Mouse (Mus musculus) G1E (cell line): ENCODE results near the gene Sorl1.

Source experiments
- CTCF ChIP-seq: IDR thresholded peaks from 2 replicates; pipeline ENCODE4 v1.5.1; 2012; ENCODE audit warnings: low read depth, low read length, inconsistent platforms, mixed read lengths
- GATA1 ChIP-seq: IDR thresholded peaks from 2 replicates; pipeline ENCODE4 v1.6.1; 2012; ENCODE audit warnings: borderline replicate concordance, low read length, inconsistent platforms, mixed read lengths
- GATA2 ChIP-seq: IDR thresholded peaks from 2 replicates; pipeline ENCODE4 v1.6.1; 2012; ENCODE audit warnings: low read depth, low read length, inconsistent platforms, borderline replicate concordance
- TAL1 ChIP-seq: conservative IDR thresholded peaks from 2 replicates; pipeline ENCODE4 v1.6.1; 2012; ENCODE audit warnings: low read depth, low read length, inconsistent platforms, mixed read lengths

GRCm38 (mm10) chr9:42005101-42005500 lies 119.0 kb downstream of the Sorl1 start:
- TF ChIP-seq CTCF = no peak
- no peak for TF ChIP-seq TAL1
- no peak for TF ChIP-seq GATA1
- no peak for TF ChIP-seq GATA2
